Mouse (Mus musculus): ENCODE measurements at regions not wholly inside any gene's neighbourhood (a gene's known extent, or its start where the extent isn't known, plus 50 kb on each side); places are given as distances from the start of the nearest gene placed in this dataset.
A peak's percentile ranks its signal among the peaks of the same experiment; 100 is the strongest.

DNA sequence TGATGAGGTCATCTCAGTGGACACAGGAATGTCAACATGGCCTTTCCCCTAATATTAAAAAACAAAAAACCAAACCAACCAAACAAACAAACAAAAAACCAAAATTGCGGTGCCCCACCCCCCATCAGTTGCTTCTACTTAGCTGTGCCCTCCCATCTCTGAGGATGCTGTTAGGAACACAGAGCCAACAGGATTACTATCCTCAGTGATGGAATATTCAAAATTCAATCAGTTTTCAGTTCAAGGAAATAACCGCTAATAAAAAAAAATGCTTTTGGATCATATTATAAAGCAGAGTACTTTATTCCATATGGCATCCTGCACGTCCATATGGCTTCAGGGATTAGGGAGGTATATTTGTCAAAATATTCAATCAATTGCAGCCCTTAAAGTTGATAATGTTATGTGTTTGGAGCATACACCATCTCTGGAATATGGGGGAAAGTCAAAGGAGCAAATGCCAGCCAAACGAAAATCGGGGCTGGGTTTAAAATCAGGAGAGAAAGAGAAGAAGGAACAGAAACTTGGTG lies 249.1 kb downstream of the Tmem182 start:
- no peak for DNase-seq (ENCODE audit: low read depth, low spot score)
- 89% methylated on average over 5 of the region's 5 CpGs for WGBS

DNA sequence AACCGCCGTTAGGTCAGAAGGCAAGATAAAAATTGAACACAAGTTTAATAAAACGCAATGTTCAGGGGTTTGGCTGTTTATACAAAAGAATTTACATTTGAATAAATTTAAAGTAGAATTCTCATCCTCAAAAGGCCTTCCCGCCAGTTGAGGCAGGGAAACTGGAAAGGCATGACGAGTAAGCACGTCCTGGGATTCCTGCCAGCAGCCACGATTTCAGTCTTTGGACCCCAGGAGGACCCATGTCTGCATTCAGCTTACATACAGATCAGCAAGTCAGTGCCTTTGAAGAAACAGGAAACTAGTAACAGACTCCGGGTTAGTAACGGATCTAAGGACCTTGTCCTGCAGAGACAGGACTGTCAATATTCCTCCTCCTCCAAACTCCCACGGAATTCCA lies 250.4 kb downstream of the Tmem182 start:
- no peak for DNase-seq (ENCODE audit: low read depth, low spot score)
- 81% methylated on average over 10 of the region's 10 CpGs for WGBS

DNA sequence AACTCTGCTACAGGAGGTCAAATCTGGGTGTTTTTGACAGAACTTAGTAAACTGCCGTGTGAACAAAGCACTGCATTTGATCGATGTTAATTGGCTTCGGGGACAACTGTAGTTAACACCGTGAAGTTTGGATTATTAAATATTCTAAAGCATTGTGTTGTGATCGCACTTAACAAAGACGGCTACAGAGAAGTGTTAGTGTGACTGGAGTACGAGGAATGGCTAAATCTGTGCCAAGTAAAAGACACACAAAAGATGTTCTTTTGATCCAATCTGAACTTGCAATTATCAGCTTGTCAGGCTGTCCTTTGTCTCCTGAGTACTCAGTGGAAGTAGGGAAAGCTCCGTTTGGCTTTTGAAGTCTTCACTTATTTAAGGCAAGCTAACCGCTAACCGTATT lies 259.7 kb downstream of the Tmem182 start:
- WGBS: 95% methylated on average over 10 of the region's 10 CpGs

DNA sequence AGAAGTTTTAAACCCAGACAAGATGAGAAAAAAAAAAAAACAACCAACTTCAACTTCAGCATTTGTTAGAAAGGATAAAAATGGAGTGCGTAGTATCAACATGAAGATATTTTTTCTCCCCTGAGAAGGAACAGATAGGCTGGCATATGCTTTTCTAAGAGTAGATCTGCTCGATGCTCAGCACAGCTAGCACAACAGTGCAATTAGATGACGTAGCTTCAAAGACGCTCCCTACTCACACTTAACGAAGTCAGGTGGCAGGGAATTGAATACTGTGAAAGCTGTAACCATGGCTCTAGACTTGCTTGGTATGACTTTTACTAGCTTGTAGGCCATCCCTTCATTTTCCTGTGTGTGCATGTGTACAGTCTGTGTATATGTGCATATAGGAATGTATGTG lies 299.5 kb downstream of the Tmem182 start:
- DNase-seq (ENCODE audit: low read depth, low spot score): no peak
- WGBS: 92% methylated on average over 5 of the region's 5 CpGs

More for the DNA sequence above, 259.7 kb downstream of the Tmem182 start:
- DNase-seq (ENCODE audit: low read depth, low spot score): no peak

DNA sequence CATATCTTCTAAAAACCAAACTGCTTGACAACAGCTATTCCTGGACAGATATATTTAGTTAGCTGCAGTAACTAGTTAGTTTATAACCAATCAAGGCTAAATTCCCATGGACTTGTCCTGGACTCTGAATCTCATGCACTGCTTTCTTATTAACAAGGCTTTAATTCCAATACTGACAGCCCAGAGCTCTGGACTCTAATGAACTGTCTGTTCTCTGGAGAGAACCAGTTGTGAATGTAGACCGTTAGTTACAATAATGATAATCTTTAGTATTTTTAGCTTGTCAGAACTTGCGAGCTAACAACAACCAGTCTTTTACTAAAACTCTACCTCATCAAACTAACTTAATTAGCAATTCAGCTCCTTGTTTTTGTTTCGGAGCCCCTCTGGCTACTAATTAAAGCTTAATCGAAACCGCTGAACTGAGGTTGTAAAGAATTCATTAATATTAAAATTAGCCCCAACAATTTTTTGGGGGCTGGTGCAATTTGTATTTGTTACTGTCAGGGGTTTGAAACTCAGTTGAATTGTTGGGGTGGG lies 316.3 kb downstream of the Tmem182 start:
- WGBS: 92% methylated on average over 5 of the region's 5 CpGs
- DNase-seq (ENCODE audit: low read depth, low spot score): no peak

DNA sequence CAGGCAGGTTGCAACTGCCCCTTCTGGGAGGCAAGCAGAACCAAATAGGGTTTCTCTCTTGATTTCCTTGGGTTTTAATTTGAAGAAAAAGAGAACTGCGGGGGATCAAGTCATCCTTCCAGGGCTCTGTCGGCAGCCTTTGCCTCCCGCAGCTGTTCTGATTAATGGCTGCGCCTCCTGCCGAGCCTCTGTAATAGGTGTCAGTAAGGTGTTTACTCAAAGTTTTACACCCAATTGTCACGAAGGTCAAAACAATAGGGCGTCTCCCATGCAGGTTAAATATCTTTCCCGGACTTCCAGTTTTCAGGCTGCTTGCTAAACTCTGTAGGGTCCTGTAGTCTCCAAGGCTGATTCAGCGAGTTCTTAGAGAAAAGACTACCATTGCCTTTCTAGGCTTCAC lies 326.0 kb downstream of the Tmem182 start:
- WGBS: 7% methylated on average over 9 of the region's 9 CpGs
- no peak for DNase-seq (ENCODE audit: low read depth, low spot score)

DNA sequence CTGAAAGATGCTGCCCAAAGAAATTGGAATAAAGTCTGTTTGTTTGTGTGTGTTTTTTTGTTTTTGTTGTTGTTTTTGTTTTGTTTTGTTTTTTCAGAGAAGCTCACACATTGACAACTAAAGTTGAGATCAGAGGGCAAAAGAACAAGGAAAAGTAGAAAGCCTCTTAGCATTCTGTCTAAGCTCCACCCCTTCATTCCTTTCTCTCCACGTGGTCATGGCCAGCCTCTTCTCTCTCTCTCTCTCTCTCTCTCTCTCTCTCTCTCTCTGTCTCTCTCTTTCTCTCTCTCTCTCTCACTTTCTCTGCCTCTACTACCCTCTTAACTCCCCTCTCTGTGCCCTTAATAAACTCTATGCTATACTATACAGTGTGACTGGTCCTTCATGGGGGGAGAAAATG lies 327.7 kb downstream of the Tmem182 start:
- 8% methylated on average over 1 of the region's 1 CpGs for whole genome bisulfite sequencing
- DNase-seq (ENCODE audit: low read depth, low spot score): no peak

DNA sequence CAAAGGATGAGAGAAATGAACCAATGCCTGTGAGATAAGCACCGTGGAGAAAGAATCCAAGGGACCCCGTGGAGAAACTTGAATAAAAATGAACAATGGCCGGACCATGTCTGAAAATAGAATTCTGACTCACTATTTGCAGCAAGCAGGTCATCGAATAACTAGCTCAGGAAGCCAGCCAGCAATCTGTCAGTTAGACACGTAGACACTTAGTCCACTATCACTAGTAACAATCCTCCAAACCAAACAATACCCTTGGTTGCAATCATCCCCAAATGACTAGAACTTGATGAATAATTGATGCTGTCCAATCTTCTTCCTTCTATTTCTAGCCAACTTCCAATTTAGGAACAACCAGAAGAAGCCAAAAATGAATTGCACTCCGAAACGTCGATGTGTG lies 328.5 kb downstream of the Tmem182 start:
- WGBS: 80% methylated on average over 8 of the region's 8 CpGs
- no peak for DNase-seq (ENCODE audit: low read depth, low spot score)

DNA sequence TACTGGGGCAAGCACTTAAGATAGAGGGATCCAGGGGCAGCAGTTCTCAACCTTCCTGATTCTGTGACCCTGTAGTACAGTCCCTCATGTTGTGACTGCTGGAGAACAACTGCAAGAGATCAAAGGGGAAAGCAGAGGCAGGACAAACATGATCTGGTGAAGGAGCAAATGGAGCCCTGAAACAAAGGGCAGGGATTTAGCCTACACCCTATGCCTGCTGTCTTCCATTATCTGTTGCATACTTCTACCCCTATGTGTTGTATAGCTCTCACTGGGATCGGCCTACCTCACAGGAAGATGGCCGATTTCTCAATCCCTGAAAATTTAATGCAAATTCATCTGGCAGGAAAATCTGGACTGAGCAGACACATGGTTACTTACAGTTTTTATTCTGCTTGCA lies 334.3 kb downstream of the Tmem182 start:
- no peak for DNase-seq (ENCODE audit: low read depth, low spot score)
- WGBS: 90% methylated on average over 2 of the region's 2 CpGs

DNA sequence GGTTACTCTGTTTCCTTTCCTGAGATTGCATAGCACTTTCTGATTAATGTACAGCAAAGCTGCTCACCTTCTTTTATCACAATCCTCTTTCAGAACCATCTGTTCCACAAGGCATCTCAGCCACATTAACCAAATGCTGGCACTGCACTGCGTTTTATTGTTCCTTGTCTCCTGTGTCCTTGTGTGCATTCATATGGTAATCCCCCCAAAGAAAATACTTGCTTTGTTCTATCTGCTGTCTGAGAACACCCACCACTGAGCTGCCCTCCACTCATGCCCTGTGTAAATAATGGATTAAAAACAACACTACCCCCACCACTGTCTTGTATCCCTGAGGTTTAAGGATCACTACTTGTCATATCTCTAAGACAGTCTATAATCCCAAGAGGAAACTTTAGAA lies 335.1 kb downstream of the Tmem182 start:
- WGBS: 67% methylated on average over 1 of the region's 1 CpGs
- no peak for DNase-seq (ENCODE audit: low read depth, low spot score)

DNA sequence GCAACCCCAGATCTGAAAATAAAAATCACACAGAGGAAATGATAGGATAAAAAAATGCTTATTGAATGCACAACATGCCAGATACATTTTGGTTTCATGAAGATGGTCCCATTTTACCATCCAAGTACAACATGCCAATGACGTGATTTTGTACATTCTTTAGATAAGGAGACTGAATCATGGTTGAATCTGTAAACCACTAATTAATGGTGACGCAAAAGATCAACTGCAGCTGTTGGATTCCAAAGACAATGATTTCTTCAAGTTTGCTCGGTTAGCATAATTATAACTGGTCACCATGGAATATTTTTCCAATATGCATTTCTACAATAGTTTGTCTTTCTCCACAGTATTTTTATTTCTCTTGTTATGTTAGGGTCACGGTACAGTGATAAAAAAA lies 336.6 kb downstream of the Tmem182 start:
- DNase-seq (ENCODE audit: low read depth, low spot score): no peak
- 82% methylated on average over 4 of the region's 4 CpGs for WGBS

DNA sequence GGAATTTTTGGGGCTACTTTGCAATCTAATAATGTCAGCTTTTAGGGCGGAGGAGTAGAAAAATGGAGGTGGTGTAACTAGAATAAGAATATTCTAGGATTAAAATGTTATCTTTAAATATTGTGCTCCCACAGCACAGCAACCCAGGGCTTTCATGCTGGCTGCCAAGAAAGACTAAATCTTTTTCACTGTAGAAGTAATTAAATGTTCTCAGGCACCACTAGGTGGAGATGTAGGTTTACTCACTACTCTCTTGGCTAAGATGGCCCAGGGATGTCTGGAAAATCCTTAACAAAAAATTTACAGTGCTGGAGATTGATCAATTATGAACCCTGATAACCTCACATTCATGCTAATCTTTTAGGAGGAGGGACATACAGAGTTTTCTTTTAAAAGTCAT lies 347.1 kb downstream of the Tmem182 start:
- 56% methylated on average over 1 of the region's 1 CpGs for WGBS

DNA sequence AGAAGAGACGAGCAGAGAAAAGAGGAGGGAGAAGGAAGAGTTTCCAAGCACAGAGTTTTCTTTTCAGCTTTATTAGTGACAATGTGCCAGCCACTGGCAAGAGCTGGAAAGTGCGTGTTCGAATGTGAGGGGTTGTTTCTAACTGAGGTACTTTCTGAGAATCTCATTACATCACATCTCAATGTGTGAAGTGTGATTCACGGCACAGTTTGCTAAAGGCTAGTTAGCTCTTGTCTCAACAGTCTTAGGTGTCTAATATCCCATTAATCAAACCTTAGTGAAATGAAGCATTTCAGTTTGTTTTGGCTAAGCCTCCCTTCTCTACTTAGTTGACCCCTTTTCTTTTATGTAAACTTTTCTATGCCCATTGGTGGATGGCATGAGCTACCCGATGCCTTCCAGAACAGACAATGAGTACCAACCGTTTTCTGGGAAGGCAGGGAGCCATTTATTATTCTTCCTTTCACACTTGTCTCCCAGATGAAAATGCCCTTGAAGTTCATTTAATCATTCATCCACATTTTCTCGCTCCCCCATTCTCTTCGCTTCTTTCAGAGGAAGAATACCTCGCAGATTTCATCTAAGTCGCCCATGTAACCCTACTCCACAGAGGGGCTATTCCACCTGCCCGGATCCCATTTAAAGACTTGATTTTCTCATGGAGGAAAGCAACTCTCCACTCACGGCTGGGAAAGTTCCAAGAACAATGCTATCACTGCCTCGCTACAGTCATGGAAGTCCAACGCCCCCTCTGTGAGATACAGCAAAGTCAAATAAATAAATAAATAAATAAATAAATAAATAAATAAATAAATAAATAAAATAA lies 348.0 kb downstream of the Tmem182 start:
- no peak for DNase-seq (ENCODE audit: low read depth, low spot score)
- WGBS: 80% methylated on average over 14 of the region's 14 CpGs

More for the DNA sequence above, 347.1 kb downstream of the Tmem182 start:
- no peak for DNase-seq (ENCODE audit: low read depth, low spot score)

DNA sequence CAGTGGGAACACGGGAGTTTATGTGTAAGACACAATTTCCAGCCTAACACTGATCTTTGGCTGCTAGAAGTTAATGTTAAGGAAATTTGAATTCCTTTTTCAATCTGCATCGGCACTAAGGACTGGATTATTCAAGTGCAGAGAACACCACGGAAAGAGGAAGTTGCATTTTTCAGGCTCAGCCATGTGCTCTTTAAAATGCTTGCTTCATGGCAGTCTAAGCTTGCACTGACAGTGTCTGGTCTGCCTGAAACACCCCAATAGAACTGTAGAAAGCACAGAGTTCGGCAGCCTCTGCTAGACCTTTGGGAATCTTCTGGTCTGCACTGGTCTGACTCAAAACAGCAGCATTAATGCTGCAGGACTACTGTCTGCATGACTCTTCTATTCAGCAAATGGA lies 348.8 kb downstream of the Tmem182 start:
- DNase-seq (ENCODE audit: low read depth, low spot score): no peak
- WGBS: 65% methylated on average over 4 of the region's 4 CpGs

DNA sequence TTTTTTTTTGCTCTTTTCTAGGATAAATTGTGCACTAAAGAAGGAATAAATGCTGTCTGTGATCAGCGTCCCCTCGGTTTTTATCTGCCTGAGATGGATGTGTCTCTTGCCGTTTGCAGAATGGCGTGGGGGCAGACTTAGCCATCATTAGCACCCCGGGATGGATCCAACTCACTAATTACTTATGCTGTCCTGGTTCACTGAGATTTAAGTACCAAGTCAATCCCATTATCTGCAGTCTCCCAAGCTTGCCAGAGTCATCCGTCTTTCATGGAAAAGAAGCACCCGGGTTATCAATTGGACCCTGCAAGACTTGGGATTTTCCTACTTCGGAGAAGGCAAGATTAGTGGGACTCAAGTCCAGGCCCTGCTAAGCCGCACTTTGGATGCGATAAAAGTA lies 351.5 kb downstream of the Tmem182 start:
- no peak for DNase-seq (ENCODE audit: low read depth, low spot score)
- 75% methylated on average over 10 of the region's 10 CpGs for WGBS

DNA sequence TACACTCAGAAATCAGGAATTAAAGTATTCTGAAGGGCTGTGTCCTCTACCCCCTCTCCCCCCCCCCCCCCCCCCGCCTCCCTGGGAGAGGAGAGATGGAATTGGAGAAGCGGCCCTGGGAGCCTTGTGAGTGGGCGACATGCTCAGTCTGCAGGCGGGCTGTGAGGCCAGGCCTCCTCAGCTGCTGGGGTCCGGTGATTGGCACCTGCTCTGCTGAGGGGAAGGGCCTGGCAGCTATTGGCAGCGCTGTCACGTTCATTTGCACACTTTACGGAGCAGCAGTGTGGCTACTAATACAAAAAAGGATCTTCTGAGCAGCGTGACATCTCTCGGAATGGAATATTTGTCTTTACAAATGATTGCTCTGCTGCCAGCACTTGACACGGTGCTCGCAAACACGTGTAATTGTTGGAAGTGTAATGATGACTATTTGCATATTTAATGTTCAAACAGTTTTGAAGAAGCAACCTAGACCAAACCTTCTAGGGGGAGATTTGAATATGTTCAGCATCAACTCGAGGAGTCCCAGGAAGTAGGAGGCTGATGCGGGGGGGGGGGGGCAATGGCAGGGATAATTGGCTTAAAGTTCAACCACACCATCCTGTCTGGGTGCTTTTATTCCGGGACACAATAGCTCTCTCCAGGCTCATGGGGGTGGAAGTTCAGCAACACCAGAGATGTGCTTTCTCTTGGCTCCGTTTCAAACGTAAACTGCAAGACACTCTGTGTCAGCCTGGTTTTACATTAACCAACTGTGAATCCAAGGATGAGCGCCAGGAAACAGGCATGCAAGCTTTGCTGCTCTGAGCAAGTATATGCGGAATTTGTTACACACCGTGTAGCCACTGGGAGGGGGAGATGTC lies 352.5 kb downstream of the Tmem182 start:
- 16% methylated on average over 21 of the region's 21 CpGs for WGBS
- peak; percentile 46 for DNase-seq (ENCODE audit: low read depth, low spot score)

DNA sequence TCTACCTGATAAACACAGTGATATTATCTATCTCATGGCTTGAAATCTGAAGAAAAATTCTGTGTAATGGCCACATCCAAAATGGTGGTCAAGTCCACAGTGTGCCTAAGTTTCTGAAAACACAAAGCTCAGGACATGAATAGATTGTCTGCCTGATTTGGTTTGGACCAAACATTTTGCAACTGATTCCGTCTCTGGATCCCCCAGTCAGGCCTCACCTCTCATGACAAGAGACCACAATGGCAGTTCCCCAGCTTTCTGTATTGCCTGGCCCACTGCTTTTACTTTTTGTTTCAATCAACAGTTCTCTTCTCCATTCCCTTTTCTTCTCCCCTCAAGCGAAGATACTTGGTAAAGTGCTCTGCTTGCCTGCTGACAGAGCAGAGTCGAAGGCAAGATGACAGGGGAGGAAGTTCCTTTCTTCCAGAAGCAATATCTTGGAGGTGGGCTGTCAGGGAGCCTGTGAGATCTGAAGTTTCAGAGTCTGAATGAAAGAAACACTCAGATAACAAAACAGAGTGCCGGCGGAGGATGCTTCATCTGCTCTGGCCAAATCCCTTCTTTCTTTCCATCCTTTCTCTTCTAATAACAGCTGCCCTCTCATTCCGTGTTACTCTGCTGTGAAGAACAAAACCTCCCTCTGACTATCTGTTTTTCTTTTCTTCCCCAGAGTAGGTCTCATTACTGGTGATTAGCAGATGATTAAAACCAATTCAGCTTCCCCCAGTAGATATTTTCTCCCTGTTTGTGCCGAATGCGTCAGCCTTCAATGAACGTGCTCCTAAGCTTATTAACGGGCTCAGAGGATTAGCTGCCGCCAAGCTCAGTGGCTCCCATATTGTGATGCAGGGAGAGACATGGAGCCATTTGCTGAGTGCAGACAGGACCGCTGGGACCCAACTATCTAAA lies 360.7 kb downstream of the Tmem182 start:
- 73% methylated on average over 12 of the region's 12 CpGs for WGBS
- DNase-seq (ENCODE audit: low read depth, low spot score): no peak

DNA sequence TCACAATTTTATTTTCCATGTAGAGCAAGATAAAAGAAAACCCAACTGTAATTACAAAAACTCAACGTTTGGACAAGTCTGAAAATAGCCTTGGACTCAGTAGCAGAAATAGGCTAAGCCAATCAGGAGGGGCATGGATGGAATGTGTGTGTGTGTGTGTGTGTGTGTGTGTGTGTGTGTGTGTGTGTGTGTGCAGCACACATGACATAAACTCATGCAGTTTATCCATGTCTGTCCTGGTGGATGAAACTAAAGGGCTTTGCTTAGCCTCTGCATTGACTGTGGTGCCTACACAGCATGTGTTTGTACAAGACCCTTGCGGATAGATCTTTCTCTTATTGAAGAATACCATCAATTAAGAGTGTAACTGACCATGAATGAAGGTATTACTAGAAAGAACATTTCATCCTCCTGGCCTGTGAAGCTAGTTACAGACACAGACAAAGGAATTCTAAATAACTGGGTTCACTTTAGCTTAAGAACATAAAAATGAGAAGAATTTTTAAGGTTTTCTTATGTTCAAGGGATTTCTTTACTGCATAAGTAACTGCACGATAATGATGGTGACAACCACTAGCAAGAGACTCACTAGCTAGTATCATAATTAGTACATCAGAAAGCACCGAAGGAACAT lies 361.5 kb downstream of the Tmem182 start:
- 72% methylated on average over 4 of the region's 4 CpGs for WGBS
- no peak for DNase-seq (ENCODE audit: low read depth, low spot score)

DNA sequence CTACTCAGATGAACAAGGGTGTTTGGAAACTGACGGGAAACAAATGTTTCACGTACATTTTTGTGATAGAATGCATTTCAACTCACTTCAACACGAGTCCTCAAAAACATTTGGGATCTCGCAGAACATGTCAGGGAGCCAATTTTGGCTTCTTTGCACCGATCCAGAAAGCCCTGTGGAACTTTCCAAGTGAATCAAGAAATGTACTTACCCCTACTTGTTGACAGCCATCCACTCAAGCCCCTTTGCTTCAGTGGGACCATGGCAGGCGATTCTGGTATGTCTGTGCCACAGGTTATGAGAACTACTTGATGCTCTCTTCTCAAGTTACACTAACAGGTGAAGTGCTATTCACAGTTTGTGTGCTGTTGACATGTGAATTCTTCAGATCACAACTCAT lies 381.6 kb downstream of the Tmem182 start:
- DNase-seq (ENCODE audit: low read depth, low spot score): no peak
- WGBS: 81% methylated on average over 6 of the region's 6 CpGs
